Mouse (Mus musculus): ENCODE measurements around the gene Ccnyl1.

The Ccnyl1 gene

DNA sequence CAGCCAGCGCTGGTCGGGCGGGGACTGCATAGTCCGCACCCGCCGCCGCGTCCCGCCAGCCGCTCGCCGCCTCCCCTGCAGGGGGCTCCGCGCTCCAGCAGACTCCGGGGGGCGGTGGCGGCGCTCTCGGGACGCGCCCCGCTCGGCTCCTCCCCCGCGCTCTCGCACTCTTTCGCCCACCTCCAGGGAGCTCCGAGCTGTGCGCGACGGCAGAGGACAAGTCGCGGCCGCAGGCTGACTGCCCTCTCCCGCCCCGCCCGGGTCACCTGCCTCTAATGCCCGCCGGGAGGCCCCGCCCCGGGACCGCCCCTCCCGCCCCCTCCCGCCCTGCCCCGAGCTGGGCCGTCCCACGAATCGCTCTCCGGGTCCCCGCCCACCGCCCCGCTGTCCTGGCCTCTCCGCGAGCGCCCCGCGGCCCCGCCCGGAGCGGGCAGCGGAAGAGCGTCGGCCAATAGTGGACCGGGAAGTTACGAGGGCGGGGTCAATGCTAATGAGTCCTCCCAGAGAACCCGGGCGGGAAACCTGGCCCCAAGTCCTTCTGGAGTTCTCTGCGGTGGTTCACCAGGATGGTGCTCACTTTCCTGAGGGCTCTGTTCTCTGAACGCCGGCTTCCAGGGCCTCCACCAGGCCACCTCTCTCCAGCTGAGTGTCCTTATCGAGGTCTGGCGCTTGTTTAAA is 47.4 kb downstream of the Ccnyl1 start, which contains the start of gene Fzd5:
TSS of gene Fzd5 (minus strand) at position 250 of the 678 bp plus-strand sequence.
- DNase-seq (ENCODE audit: low spot score), result peak; percentile 94

DNA sequence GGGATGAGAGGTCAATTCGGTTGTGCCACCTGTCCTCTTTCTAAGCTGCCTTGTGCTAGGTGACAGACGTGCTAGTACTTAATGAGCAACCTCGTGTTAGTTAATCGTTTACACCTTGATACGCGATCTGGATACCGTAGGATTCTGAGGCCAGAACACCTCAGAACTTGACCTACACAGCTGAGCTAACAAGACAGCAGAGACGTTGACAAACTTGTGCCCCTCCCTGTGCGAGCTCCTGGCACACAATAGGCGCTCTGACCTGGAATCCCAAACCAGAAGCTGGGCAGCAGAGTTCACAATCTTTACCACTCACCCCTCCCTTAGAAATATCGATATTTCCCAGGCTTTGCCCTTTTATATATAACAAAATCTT is 47.9 kb downstream of the Ccnyl1 start:
- DNase-seq (ENCODE audit: low spot score), result no peak

DNA sequence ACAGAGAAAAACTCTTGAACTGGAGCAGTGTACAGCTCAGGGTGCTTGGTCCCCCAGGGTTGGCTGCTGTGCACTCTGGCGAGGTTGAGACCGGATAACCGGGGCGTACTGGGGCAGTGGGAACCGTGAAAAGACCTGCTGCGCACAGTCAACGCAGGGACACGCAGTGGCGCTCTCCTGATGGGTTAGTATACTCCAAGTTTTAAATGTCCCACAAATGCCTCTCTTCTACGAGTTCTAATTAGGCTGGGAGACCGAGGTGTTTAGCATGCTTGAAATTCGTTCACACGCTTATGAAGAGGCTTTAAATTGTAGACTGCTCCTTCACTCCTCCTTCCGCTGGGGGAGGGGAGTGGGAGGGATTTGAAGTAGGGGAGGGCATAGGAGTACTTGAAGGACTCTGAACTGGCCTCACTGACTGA is 48.4 kb downstream of the Ccnyl1 start:
- DNase-seq (ENCODE audit: low spot score), result peak; percentile 39

DNA sequence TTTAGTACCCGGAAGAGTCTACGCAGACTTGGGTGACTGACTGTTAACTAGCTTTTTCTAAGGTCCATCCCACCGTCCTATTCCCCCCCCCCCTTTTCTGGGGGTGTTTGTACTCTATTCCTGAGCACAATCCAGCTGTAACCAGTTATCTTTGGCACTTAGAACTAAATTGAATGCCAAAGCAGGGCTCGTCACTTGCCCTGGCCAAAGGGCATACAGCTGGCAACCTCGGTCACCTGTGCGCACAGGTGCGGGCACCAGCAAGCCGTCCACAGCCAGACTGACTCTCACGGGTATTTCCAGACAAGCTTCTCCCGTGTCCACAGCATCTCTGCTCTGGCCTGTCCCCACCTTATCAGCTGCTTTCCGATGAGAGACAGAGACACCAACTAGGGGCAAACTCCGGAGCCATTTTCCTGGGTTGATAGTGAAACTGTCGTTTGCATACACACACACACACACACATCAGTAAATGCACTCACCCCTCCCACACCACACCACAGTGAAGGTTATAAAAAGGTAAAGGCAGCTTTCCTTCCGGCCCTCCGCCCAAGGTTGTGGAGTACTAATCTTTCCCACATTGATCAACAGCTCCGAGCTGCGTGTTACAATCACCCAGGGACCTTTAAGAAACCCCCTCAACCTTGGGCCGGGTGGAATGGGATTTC is 52.6 kb downstream of the Ccnyl1 start:
- DNase-seq (ENCODE audit: low spot score), result no peak

DNA sequence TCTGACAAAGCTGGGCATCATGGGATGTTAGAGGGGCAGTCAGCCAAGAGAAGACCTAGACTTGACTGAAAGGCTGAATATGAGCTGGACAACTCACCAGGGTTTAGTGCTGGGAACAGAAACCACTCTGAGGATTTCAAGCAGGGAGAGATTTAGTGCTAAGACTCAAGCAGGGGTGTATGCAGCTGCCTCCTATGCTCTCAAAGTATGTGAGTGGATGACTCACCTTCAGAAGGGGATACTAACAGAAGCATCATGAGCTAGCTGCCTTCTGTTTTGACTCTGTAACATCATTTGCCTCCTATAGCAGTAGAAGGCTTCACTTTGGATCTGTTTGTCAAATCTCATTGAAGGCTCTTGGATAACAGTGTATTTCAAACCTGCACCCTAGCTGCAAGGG is 54.4 kb downstream of the Ccnyl1 start:
- no peak for DNase-seq (ENCODE audit: low spot score)

DNA sequence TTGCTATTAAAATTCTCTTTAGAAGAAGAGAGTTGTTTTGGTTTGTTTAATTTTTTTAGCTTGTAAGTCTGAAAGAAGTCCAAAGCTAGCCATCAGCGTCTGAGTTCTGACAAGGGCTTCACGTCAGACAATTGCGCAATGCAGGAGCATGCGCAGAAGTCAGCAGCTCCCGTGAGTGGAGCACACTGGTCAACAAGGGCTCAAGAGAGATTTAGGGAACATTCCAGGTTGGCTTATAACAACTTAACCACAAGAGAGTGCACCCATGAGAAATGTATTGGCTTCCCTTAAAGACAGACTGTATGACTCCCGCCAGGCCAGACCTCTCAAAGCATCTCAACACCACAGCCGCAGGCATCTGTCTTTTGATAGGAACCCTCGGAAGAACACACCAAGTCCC is 62.9 kb downstream of the Ccnyl1 start:
- no peak for DNase-seq (ENCODE audit: low spot score)

DNA sequence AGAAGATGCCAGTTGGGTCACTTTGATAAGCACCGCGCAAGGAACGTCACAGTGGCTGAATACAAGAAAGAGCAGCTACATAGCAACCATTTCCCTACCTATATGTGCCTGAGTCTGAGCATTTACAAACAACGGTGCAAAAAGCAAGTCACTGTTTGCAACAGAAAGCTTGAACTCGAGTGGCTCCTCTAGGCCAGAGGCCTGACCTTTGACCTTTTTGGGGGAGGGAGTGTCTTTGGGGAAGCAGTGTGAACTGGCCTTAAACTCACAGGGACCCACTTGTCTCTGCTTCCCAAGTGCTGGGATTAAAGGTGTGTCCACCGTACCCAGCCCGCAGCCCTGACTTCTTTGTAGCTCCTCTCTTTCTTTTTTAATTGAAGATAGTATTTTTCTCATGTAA is 63.4 kb downstream of the Ccnyl1 start:
- DNase-seq (ENCODE audit: low spot score), result no peak

DNA sequence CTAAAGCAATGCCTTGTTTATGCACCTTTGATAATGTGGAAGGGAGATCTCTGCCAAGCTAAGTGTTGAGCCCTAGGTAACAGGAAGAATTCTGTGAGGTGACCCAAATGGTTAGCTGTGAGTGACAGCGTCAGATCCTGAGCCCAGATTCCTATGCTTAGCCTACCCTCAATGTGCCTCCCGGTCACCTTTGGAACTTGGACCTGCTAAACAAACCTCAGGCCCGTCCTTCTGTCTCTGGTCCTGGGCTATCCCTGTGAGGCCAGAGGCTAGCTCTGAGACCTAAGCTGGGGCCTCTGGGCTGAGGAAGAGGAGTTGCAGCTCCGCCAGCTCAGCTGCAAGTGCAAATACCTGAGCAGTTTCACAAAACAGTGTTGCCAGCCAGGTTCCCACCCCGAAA is 64.4 kb downstream of the Ccnyl1 start:
- no peak for DNase-seq (ENCODE audit: low spot score)

DNA sequence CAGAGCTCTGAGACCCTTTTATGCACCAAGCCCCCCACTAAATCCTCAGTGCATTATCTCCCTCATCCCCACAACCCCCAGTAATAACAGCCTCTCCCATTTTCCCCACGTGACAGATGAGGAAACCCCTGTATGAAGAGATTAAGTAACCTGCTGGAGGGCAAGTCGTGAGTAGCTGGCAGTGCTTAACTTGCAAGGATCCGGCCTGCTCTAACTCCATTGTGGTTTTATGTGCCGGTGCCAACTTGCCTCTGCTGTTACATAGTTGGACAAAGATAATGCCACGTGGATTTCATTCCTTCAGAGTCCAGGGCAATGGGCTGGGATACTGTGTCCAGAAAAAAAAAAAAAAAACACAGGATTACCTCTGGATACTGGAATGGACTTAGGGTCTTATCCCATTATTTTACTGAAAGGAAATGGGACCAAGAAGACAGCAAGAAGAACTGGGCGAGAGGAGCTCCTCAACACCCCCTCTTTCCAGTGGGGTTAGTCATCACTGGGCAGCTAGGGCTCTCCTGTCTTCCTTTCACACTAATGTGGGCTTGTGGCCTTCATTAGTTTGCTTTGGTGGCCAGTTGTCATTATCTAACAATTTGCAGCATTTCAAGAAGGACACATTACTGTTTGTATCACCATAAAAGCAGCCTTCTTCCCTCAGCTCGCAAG is 65.8 kb downstream of the Ccnyl1 start:
- no peak for DNase-seq (ENCODE audit: low spot score)

DNA sequence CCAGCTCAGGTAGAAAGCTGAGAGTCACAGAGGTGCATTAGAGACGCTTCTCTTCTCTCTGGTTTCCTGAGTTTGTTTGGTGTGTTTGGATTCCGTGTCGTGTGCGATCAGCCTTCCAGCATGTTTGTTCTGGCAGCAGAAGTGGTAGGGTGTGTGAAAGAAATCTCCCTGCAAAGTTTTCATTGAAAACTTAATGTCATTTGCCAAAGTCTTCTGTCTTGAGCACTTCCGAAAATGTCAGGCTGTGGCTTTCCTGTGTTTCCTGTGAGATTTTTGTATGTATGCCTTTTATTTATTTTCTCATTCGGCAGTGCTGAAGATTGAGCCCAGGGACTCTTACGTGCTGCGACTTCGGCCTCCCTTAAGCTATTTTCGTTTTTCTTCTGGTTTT is 66.4 kb downstream of the Ccnyl1 start:
- DNase-seq (ENCODE audit: low spot score), result no peak

DNA sequence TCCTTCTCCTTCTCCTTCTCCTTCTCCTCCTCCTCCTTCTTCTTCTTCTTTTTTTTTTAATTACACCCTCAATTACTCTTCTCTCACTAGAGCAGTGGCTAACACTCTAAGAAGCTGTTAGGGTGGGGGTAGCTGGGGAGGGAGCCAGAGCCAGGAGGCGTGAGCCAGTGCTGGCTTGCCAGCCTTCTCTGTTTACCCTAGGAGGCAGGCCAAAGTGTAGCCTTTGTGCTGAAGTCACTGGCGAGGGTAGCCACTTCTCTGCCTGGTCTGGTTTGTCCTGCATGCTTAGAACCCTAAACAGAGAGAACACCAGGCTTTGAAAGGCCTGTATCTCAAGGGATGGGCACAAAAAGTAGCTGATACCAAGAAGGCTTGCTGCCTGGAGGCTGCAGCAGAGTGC is 67.0 kb downstream of the Ccnyl1 start:
- no peak for DNase-seq (ENCODE audit: low spot score)

DNA sequence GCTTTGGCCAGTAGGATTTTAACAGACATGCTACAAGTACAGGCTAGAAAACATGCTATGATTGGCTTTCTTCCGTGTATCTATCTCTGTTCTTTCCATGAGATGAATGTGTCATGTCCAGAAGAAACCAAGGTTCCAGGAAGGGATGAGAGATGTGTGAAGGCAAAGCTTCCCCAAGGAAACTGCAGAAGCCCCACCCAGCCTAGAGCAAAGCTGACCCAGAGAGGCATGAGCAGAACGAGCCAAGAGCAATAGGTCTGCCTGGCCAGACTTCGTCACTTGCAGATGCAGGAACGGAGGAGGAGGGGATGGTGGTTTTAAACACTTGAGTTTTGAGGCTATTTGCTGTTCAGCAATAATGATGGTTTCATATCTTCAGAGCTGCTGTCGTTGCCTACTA is 67.5 kb downstream of the Ccnyl1 start:
- DNase-seq (ENCODE audit: low spot score), result no peak

DNA sequence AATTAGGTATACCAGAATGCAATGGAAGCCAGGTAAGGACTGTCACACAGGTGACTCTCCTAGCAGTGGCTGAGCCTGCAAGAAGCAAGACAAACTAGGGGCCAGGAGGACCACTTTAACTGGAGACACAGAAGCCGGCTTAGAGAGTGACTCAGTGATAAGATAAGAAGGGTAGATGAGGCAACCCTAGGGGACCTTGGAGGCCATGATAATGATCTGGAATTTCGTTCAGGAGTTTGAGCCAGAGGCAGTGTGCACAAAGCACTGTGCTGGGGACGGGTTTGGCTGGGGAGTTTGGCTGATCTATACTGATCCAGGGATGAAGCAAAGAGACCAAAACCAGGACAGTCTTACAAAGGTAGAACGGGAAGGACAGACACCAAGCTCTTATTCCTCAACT is 71.4 kb downstream of the Ccnyl1 start:
- DNase-seq (ENCODE audit: low spot score), result no peak

DNA sequence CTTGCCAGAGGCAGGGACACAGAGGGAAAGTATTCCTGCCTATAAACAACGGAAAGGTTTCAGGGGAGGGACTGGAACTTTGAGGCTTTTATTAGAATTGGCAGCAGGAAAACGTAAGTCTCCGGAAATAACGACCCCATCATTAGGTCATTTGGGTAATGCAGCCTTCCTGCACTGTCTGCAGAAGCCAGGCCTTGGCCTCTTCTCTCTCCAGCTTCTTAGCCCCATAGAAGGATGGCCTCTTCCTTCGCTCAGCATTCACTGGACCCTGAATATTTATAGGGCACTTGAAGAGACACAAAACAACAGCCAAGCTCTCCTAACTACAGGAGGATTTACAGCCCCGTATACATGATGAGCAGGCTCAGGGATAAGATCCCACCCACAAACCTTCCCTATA is 79.9 kb downstream of the Ccnyl1 start:
- no peak for DNase-seq (ENCODE audit: low spot score)

DNA sequence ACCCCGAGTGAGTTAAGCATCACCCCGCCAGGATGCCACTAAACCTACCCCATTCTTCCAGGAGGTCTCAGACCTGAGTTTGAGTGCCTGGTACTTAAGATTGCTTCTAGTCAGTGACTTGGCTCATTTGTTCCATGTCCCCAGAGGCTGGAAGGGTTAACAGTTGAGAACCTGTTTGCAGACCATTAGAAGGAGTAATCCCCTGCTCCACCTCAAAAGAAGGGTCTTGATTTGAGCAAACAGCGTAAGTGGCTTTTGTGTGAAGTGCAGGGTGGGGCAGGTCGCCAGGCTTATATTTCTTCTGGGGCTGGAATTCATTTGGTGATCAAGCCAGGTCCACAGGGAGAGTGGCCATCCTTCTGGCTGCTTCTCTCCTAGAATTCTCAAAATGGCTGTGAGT is 83.0 kb downstream of the Ccnyl1 start:
- DNase-seq (ENCODE audit: low spot score), result no peak

Measured in MN1 (cell line).